Mouse (Mus musculus) E14TG2a.4 (cell line): ENCODE results near the gene Phyhd1.

Experiments used
- H3K27me3 ChIP-seq: 2 replicates; pipeline ENCODE4 v1.6.1; 2014; ENCODE audit warnings: low read length, control low read depth; ENCODE audit not compliant: insufficient read depth
- H3K36me3 ChIP-seq: 2 replicates; pipeline ENCODE4 v1.6.1; 2014; ENCODE audit warnings: low read length, control low read depth; ENCODE audit not compliant: insufficient read depth
- H3K4me1 ChIP-seq: replicated peaks from 2 replicates; pipeline ENCODE4 v1.6.1; 2014; ENCODE audit warnings: low read depth, low read length, control low read depth
- H3K4me3 ChIP-seq: replicated peaks from 2 replicates; pipeline ENCODE4 v1.5.1; 2014; ENCODE audit warnings: mild to moderate bottlenecking, low read length
- H3K9me3 ChIP-seq: 2 replicates; pipeline ENCODE4 v1.6.1; 2014; ENCODE audit warnings: low read length, control low read depth
- CTCF ChIP-seq: conservative IDR thresholded peaks from 2 replicates; pipeline ENCODE4 v1.5.1; 2014; ENCODE audit warnings: low read length
- NANOG ChIP-seq: IDR thresholded peaks from 2 replicates; pipeline ENCODE4 v1.6.1; 2014; ENCODE audit warnings: borderline replicate concordance, low read length, mixed read lengths
- POU5F1 ChIP-seq: IDR thresholded peaks from 2 replicates; pipeline ENCODE4 v1.6.1; 2014; ENCODE audit warnings: low read length, borderline replicate concordance

The Phyhd1 gene

GRCm38 (mm10) chr2:30286192-30287026 lies 20.4 kb downstream of the Phyhd1 start, which contains the start of the genes Dolk and Nup188:
Gene Dolk, minus strand, starts transcription at chr2:30286334.
Gene Nup188, plus strand, starts transcription at chr2:30286397.
- Histone ChIP-seq H3K4me1 (peaks cover 40% of the 10 kb centered on the region), H3K9me3 (no peaks in the 10 kb centered on the region), H3K36me3 (peaks cover 41% of the 10 kb centered on the region), H3K27me3 (no peaks in the 10 kb centered on the region), H3K4me3 (peak within 1 kb of the TSS; percentile 99)
- TF ChIP-seq POU5F1 (no peak), NANOG (no peak), CTCF (no peak)

GRCm38 (mm10) chr2:30287027-30287373 lies 21.0 kb downstream of the Phyhd1 start:
- Histone ChIP-seq H3K9me3 (no peaks in the 10 kb centered on the region), H3K27me3 (no peaks in the 10 kb centered on the region), H3K36me3 (peaks cover 46% of the 10 kb centered on the region), H3K4me3 (peak overlapping the region; percentile 99), H3K4me1 (peaks cover 46% of the 10 kb centered on the region)
- TF ChIP-seq POU5F1 (no peak), NANOG (no peak), CTCF (no peak)

GRCm38 (mm10) chr2:30299525-30299924 lies 33.5 kb downstream of the Phyhd1 start:
- H3K9me3 ChIP-seq, result no peaks in the 10 kb centered on the region
- peaks cover 93% of the 10 kb centered on the region for H3K36me3 ChIP-seq
- TF ChIP-seq NANOG (no peak), CTCF (peak; percentile 13; the same call in 1 of the 2 replicates)
- peaks cover 14% of the 10 kb centered on the region for H3K4me1 ChIP-seq
- no peaks in the 10 kb centered on the region for H3K27me3 ChIP-seq
- no peak overlapping the region for H3K4me3 ChIP-seq

GRCm38 (mm10) chr2:30299966-30300365 lies 34.0 kb downstream of the Phyhd1 start:
- Histone ChIP-seq H3K4me1 (peaks cover 11% of the 10 kb centered on the region), H3K4me3 (no peak overlapping the region), H3K36me3 (peaks cover 93% of the 10 kb centered on the region), H3K9me3 (no peaks in the 10 kb centered on the region), H3K27me3 (no peaks in the 10 kb centered on the region)
- TF ChIP-seq POU5F1 (no peak), CTCF (no peak), NANOG (no peak)

- H3K9me3 ChIP-seq, result no peaks in the 10 kb centered on the region
- H3K4me3 ChIP-seq, result no peak overlapping the region
- TF ChIP-seq CTCF (no peak), NANOG (no peak), POU5F1 (no peak)
- H3K4me1 ChIP-seq, result peaks cover 30% of the 10 kb centered on the region
- H3K27me3 ChIP-seq, result no peaks in the 10 kb centered on the region
- peaks cover 99% of the 10 kb centered on the region for H3K36me3 ChIP-seq
These were observed 40.1 kb downstream of the Phyhd1 start for GRCm38 (mm10) chr2:30306087-30306486.

GRCm38 (mm10) chr2:30309351-30309750 lies 43.3 kb downstream of the Phyhd1 start:
- TF ChIP-seq POU5F1 (no peak), CTCF (no peak), NANOG (no peak)
- no peaks in the 10 kb centered on the region for H3K9me3 ChIP-seq

GRCm38 (mm10) chr2:30311481-30311880 lies 45.5 kb downstream of the Phyhd1 start:
- H3K27me3 ChIP-seq, result no peaks in the 10 kb centered on the region
- H3K4me1 ChIP-seq, result peaks cover 30% of the 10 kb centered on the region
- TF ChIP-seq CTCF (no peak), POU5F1 (no peak), NANOG (no peak)
- no peaks in the 10 kb centered on the region for H3K9me3 ChIP-seq
- H3K4me3 ChIP-seq, result no peak overlapping the region
- peaks cover 99% of the 10 kb centered on the region for H3K36me3 ChIP-seq

More at GRCm38 (mm10) chr2:30309351-30309750, 43.3 kb downstream of the Phyhd1 start:
- H3K4me1 ChIP-seq, result peaks cover 27% of the 10 kb centered on the region
- no peak overlapping the region for H3K4me3 ChIP-seq
- peaks cover 99% of the 10 kb centered on the region for H3K36me3 ChIP-seq
- H3K27me3 ChIP-seq, result no peaks in the 10 kb centered on the region

GRCm38 (mm10) chr2:30316136-30316535 lies 50.1 kb downstream of the Phyhd1 start:
- peak; percentile 45 for TF ChIP-seq CTCF
- TF ChIP-seq NANOG, result no peak
- no peak for TF ChIP-seq POU5F1
- no peaks in the 10 kb centered on the region for H3K27me3 ChIP-seq
- H3K9me3 ChIP-seq, result no peaks in the 10 kb centered on the region
- H3K36me3 ChIP-seq, result peaks cover 99% of the 10 kb centered on the region
- H3K4me1 ChIP-seq, result peaks cover 13% of the 10 kb centered on the region
- H3K4me3 ChIP-seq, result no peak overlapping the region
